Mouse (Mus musculus) bone marrow macrophage, adult 2 months (primary cell): Measurements from ENCODE around the gene Plaa. TPM values are rescaled to one million over a fixed set of nuclear protein-coding genes. Genes with fewer than 3 reads are reported as not detected.

Experiments
- H3K27ac ChIP-seq: 2 replicates; pipeline ENCODE4 v1.5.1; 2012; ENCODE audit warnings: low read depth, low read length; ENCODE audit not compliant: insufficient read depth
- H3K4me1 ChIP-seq: 2 replicates; pipeline ENCODE4 v1.6.1; 2012; ENCODE audit warnings: low read length; ENCODE audit not compliant: control insufficient read depth, insufficient read depth
- H3K4me3 ChIP-seq: 2 replicates; pipeline ENCODE4 v1.5.1; 2012; ENCODE audit warnings: mild to moderate bottlenecking, low read length, moderate library complexity; ENCODE audit not compliant: insufficient read depth
- CTCF ChIP-seq: IDR thresholded peaks from 2 replicates; pipeline ENCODE4 v1.5.1; 2012; ENCODE audit warnings: low read depth, mild to moderate bottlenecking, low read length, moderate library complexity
- POLR2A ChIP-seq: IDR thresholded peaks from 2 replicates; pipeline ENCODE4 v1.6.1; 2012; ENCODE audit warnings: mild to moderate bottlenecking, low read depth, low read length, borderline replicate concordance
- polyA plus RNA-seq: library from polyadenylated mRNA; stranded (reverse); fragments of >200 nt; gene quantifications from 2 replicates; pipeline ENCODE4 v1.2.4, GENCODE M21; 2012; ENCODE audit not compliant: missing spikeins, insufficient read depth, insufficient read length

Gene Plaa
- polyA plus RNA-seq, 1 experiment, result 47.6 TPM

DNA sequence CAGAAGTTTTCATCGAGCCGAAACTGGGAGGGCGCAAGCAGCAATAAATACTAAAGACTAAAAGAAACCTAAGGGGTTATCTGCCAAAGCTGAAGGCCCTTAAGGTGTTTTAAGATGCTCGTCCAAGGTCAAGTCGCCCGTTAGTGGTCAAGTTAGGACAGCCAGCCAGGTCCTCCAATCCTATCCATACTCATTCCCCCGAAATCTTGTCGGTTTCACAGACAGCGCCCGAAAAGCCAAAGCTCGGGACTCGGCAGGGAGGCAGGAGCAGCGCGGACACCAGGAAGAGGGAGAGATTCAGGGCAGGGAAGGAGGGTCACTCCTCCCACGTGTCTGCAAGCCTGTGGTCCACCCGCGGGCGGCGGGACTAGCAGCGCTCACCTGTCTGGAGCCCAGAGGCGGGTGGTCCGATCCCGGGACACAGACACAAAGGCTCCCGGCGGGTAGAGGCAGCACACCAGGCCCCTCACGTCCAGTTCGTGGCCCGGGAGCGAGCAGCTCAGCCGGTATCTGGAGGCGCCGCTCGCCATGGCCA lies 481 bp downstream of the Plaa start:
- Histone ChIP-seq H3K4me1 (peaks cover 14% of the 10 kb centered on the region), H3K4me3 (peak overlapping the region; percentile 87), H3K27ac (peak overlapping the region; percentile 63)
- TF ChIP-seq POLR2A, result no peak
- no peak for TF ChIP-seq CTCF

DNA sequence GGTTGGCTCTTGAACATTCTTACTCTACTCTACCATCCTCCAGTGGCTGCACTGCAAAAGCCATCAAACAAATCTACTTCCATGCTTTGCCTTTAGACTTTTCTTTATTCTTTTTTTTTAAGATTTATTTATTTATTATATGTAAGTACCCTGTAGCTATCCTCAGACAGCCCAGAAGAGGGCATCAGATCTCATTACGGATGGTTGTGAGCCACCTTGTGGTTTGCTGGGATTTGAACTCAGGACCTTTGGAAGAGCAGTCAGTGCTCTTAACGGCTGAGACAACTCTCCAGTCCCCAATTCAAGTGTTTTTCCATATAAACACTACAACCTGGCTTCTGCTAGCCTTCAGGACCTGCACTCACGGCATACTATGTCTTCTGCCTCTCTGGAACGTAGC lies 1.6 kb downstream of the Plaa start:
- H3K4me1 ChIP-seq, result peaks cover 15% of the 10 kb centered on the region
- H3K4me3 ChIP-seq, result peak overlapping the region; percentile 21
- no peak overlapping the region for H3K27ac ChIP-seq
- TF ChIP-seq POLR2A, result no peak

DNA sequence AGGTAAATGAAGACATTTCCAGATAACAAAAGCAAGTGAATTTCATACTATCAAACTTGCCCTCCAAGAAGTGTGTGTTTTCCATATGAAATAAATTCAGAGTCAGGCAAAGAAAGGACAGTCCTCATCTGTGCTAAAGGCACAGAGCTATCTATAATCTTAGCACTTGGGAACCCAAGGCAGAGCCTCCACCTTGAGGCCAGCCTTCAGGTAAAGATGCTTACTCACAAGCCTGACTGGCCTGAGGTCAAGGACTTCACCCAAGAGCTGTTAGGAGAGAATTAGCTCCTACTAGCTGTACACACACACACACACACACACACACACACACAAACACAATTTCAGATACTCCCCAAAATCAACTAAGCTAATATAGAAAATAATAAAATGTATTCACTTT lies 10.3 kb downstream of the Plaa start:
- TF ChIP-seq POLR2A, result no peak
- no peak for TF ChIP-seq CTCF
- H3K4me3 ChIP-seq, result no peak overlapping the region
- no peak overlapping the region for H3K27ac ChIP-seq
- peaks cover 6% of the 10 kb centered on the region for H3K4me1 ChIP-seq

DNA sequence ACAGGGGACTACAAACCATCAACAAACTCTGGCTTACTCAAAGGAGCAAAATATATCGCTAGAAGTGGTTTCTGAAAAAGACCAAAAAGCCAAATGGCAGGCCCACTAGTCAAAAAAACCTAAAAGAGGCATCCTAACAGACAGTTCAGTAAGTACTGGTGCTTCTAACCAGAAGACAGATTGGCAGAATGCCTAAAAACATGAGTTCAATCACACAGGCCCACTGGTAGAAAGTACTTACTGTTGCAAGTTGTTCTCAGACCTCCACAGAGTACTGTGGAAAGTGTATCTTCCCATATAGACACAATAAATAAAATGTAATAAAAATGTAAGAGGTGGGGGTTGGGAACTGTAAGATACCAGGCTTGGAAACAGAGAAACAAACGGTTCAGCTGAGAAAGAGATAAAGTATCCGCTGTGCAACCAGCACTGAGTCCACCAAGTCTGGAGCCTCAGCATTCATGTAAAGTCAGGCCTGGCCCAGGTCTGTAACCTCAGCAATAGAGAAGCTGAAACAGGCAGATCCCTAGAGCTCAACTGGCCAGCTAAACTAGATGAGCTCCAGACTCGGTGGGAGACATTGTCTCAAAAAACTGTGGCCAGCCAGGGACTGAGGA lies 11.2 kb downstream of the Plaa start:
- Histone ChIP-seq H3K27ac (no peak overlapping the region), H3K4me1 (peaks cover 5% of the 10 kb centered on the region; the same call in 1 of the 2 replicates), H3K4me3 (no peak overlapping the region)
- no peak for TF ChIP-seq CTCF
- no peak for TF ChIP-seq POLR2A

DNA sequence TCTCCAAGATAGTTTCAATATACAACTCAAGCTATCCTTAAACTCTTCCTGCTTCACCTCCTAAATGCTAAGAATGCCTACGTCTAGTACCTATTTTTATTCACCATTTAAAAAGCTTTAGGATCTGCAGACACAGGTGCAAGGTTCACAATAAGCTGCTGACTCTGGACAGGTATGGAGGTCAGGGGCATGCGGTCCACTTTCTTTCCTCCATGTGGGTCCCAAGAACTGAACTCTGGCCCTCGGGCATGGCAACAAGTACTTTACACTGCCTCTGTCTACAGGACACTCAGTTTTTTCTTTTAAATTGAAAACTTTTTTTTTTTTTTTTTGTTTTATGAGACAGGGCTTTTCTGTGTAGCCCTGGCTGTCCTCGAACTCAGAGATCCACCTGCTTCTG lies 30.4 kb downstream of the Plaa start:
- Histone ChIP-seq H3K4me3 (no peak overlapping the region), H3K4me1 (no peaks in the 10 kb centered on the region), H3K27ac (no peak overlapping the region)
- TF ChIP-seq CTCF (no peak), POLR2A (no peak)

DNA sequence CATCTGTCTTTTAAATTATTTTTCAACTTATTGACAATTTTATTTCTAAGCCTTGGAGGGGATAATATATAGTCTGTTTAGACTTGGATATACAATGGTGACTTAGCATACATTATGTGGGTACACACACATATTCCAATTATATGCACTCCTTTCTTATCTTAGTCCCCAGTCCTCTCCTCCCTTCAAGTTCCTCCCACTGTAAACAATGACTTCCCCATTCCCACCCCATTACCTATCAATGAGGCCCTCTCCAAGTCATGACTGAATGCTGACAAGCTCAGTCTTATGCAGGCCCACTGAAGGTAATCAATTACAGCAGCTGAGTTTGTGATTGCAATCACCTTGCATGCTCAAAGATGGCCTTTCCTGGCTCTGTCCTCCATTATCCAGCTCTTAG lies 38.7 kb downstream of the Plaa start:
- Histone ChIP-seq H3K27ac (no peak overlapping the region), H3K4me1 (no peaks in the 10 kb centered on the region), H3K4me3 (no peak overlapping the region)
- TF ChIP-seq CTCF (no peak), POLR2A (no peak)

DNA sequence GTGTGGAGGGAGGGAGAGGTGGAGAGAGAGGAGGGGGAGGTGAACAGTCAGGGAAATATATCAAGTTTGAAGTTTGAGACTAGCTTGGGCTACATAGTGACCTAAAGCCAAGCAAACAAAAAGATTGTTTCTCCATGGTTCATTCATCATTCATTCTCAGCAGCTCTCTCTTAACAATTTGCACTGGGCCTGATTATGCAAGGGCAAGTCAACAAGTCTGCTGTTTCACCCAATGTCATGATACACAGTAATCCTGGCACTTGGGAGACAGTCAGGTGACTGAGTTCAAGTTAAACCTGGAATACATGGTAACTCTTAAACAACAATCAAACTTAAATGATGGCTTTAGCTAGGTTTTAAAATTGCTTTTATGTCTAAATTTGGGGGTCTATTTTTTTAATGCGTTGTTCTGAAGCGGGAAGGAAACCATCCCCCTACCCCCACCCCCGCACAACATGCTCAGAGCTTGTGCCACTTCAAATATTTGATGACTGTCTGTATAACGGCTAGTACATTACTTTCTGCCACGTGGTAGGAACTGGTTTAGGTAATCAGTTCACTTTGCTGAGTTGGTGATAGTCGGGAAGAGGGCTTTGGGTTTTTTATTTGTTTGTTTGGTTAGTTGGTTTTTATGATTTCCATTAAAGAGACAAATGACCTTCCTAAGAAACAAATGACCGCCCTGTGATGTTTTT lies 40.9 kb downstream of the Plaa start:
- no peak overlapping the region for H3K27ac ChIP-seq
- no peak for TF ChIP-seq CTCF
- no peak for TF ChIP-seq POLR2A
- no peak overlapping the region for H3K4me3 ChIP-seq
- peaks cover 1% of the 10 kb centered on the region; the same call in 1 of the 2 replicates for H3K4me1 ChIP-seq

DNA sequence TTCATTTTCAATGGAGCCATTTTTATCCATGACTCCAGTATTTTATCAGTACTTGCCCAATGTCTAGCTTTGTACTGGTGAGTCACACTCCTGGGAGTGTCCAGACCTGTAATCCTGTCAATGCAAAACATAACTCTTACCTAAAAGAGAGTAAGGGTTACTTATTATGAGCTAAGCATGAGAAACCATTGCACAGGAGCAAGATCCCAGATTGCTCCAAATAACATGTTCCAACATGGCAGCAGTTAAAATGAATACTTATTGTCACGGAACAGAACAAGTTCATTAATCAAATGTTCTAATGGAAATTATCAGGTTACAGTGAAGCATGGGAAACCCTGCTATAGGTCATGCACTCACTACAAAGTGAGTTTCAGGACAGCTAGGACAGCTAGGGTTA lies 42.7 kb downstream of the Plaa start:
- TF ChIP-seq CTCF (no peak), POLR2A (no peak)
- peaks cover 3% of the 10 kb centered on the region; the same call in 1 of the 2 replicates for H3K4me1 ChIP-seq
- H3K4me3 ChIP-seq, result no peak overlapping the region
- H3K27ac ChIP-seq, result no peak overlapping the region

DNA sequence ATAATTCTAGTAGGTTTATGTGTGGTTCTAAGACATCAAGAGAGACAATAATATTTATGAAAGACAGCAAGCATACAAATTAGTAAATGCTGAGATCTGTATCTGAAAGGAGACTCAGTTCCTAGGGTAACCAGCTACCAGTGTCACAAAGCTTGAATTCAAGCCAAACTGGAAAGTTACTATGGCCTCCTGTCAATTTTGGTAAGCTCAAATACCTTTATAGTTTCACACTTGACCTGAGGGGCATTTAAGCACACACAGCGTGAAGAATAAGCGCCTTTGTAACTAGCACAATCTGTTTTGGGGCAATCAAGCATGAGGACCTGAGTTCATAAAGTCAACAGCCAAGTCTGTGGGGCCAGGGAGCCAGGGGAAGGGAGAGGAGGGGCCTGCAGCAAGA lies 43.8 kb downstream of the Plaa start:
- TF ChIP-seq POLR2A (no peak), CTCF (no peak)
- H3K4me3 ChIP-seq, result no peak overlapping the region
- peaks cover 4% of the 10 kb centered on the region; the same call in 1 of the 2 replicates for H3K4me1 ChIP-seq
- no peak overlapping the region for H3K27ac ChIP-seq

DNA sequence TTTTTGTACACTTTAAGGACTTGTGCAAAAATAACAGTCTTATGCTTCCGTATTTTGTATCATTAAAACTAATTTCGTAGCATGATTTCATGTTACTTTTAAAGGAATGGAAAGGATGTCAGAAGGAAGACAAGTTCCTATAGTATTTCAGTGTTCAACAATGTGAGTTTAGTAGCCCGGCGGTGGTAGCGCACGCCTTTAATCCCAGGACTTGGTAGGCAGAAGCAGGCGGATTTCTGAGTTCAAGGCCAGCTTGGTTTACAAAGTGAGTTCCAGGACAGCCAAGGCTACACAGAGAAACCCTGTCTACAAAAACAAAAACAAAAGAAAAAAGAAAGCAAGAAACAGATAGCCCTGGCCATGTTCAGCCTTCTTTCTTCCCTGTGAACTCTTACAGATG lies 45.9 kb downstream of the Plaa start:
- no peak overlapping the region for H3K4me3 ChIP-seq
- peaks cover 4% of the 10 kb centered on the region; the same call in 1 of the 2 replicates for H3K4me1 ChIP-seq
- no peak overlapping the region for H3K27ac ChIP-seq
- no peak for TF ChIP-seq POLR2A
- no peak for TF ChIP-seq CTCF
